Mouse (Mus musculus) stomach, postnatal 0 days (tissue): ENCODE results near the gene Tmtc4. TPM values are rescaled to one million over a fixed set of nuclear protein-coding genes. Genes with fewer than 3 reads are reported as not detected.

Source experiments
- ATAC-seq: fragments of 200-750 bp; cut with Nextera tagmentation; 2 replicates; pipeline ENCODE4 v1.8.0; 2017; ENCODE audit not compliant: low FRiP score, low TSS enrichment
- DNase-seq: peaks from one replicate; pipeline ENCODE4 v3.0.0-alpha.2; 2016; ENCODE audit warnings: low spot score
- H3K27ac ChIP-seq: fragments of 300-500 bp; sonication (generic); replicated peaks from 2 replicates; pipeline ENCODE4 v1.5.1; 2014; ENCODE audit warnings: mild to moderate bottlenecking, control low read depth
- H3K27me3 ChIP-seq: fragments of 300-500 bp; sonication (generic); 2 replicates; pipeline ENCODE4 v1.6.1; 2014; ENCODE audit warnings: low read length; ENCODE audit not compliant: control insufficient read depth, insufficient read depth
- H3K36me3 ChIP-seq: fragments of 300-500 bp; sonication (generic); 2 replicates; pipeline ENCODE4 v1.6.1; 2014; ENCODE audit warnings: low read length, mixed read lengths; ENCODE audit not compliant: control insufficient read depth, insufficient read depth
- H3K4me1 ChIP-seq: fragments of 300-500 bp; sonication (generic); replicated peaks from 2 replicates; pipeline ENCODE4 v1.6.1; 2014; ENCODE audit warnings: antibody characterized with exemption; ENCODE audit not compliant: control insufficient read depth, insufficient read depth
- H3K4me2 ChIP-seq: fragments of 300-500 bp; sonication (generic); replicated peaks from 2 replicates; pipeline ENCODE4 v1.6.1; 2014; ENCODE audit warnings: low read depth, mild to moderate bottlenecking, control low read depth, moderate library complexity
- H3K4me3 ChIP-seq: fragments of 300-500 bp; sonication (generic); 2 replicates; pipeline ENCODE4 v1.5.1; 2014; ENCODE audit warnings: low read depth, low read length, control low read depth
- H3K9ac ChIP-seq: fragments of 300-500 bp; sonication (generic); 2 replicates; pipeline ENCODE4 v1.6.1; 2014; ENCODE audit warnings: mild to moderate bottlenecking, low read length, control low read depth, mixed read lengths
- H3K9me3 ChIP-seq: fragments of 300-500 bp; sonication (generic); 2 replicates; pipeline ENCODE4 v1.6.1; 2016; ENCODE audit warnings: low read length; ENCODE audit not compliant: control insufficient read depth
- CTCF ChIP-seq: IDR thresholded peaks from 2 replicates; pipeline ENCODE4 v1.5.1; 2016; ENCODE audit warnings: antibody characterized with exemption, low read depth, mild to moderate bottlenecking, moderate library complexity
- EP300 ChIP-seq: optimal IDR thresholded peaks from 2 replicates; pipeline ENCODE3; 2016; ENCODE audit warnings: antibody characterized with exemption
- WGBS: fragments of 180-500 bp; shearing (Covaris S2); extraction: QIAGEN DNeasy Blood & Tissue Kit; methylation state at CpG from one replicate; pipeline ENCODE4 v1.1.7; 2014; 5-methylcytosine and 5-hydroxymethylcytosine counted together
- polyA plus RNA-seq: library from polyadenylated mRNA; unstranded; fragments of >200 nt; fragmentation: Nextera tagmentation; extraction: Ambion mirVana; gene quantifications from 2 replicates; pipeline ENCODE4 v1.2.1, GENCODE M21; 2015

Tmtc4 gene
- polyA plus RNA-seq, 1 experiment from 2014 or later, result 9.2 TPM

DNA sequence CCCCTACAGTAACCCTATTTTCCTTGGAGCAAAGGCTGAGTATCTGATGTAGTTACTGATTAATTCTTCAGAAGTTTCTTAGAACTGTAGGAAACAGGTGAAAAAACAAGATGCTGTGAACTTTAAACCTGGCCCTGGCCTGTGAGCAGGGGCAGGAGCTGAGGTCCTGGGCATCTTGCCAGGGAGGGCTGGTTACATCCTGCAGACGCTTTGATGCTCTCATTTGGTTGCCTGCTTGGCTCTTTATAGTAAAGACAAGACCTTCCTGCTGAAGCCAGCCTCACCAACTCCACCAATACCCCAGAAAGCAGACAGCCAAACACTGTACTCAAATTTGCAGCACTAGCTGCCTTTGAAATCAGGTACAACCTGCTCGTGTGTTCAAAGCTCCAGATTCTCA is 81.7 kb downstream of the Tmtc4 start:
- Histone ChIP-seq H3K27me3 (no peaks in the 10 kb centered on the region), H3K36me3 (no peaks in the 10 kb centered on the region), H3K9me3 (no peaks in the 10 kb centered on the region), H3K4me3 (no peak overlapping the region), H3K4me2 (no peak overlapping the region), H3K9ac (no peak overlapping the region), H3K4me1 (no peaks in the 10 kb centered on the region; the same call in 1 of the 2 replicates), H3K27ac (no peak overlapping the region)
- 53% methylated on average over 2 of the region's 2 CpGs for WGBS
- TF ChIP-seq EP300, result no peak
- TF ChIP-seq CTCF, result no peak
- DNase-seq (peak; percentile 48), ATAC-seq (0 out of 2 replicates have a peak, but pooled peaks have one; percentile 16)

DNA sequence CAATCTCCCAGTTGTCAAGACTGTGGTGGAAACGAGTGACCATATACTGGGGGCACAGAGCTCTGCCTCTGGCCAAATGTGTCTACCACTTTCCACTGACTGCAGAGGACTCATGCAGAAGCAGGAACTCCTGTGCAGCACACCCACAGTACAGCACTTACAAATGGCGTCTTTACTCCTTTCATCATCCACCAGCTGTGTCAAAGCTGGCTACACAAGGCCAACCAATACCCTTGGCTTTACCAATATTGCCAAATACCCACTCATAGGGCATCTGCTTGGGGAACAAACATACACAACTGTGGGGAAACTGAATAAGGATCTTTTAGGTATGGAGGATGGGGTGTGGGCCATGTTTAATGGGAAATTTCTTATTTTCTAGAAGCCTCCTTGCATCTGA is 82.1 kb downstream of the Tmtc4 start:
- no peak for DNase-seq
- H3K36me3 ChIP-seq, result no peaks in the 10 kb centered on the region
- 0 out of 2 replicates have a peak, but pooled peaks have one; percentile 6 for ATAC-seq
- no peak overlapping the region for H3K27ac ChIP-seq
- no peaks in the 10 kb centered on the region for H3K27me3 ChIP-seq
- no peaks in the 10 kb centered on the region; the same call in 1 of the 2 replicates for H3K4me1 ChIP-seq
- no peaks in the 10 kb centered on the region for H3K9me3 ChIP-seq
- 94% methylated on average over 2 of the region's 2 CpGs for WGBS
- TF ChIP-seq EP300, result no peak
- no peak for TF ChIP-seq CTCF
- H3K4me2 ChIP-seq, result no peak overlapping the region
- H3K9ac ChIP-seq, result no peak overlapping the region
- no peak overlapping the region for H3K4me3 ChIP-seq

DNA sequence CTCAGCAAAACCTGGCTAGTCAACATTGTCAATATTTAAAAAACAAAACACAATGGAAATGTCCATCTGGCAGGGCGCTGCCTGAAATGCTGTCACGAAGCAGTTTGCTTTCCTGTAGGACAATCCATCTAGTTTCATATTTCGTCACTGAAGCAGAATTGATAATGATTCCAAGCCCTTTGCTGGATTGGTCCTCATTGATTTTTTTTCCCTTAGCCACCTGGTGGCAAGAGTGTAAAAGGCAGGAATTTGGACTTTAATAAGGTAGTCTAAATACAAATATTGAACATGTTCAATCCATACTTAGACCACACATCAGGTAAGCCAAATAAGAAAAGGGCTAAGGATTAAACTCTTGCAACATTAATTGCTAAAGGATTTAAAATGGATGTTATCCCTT is 82.7 kb downstream of the Tmtc4 start:
- H3K9ac ChIP-seq, result no peak overlapping the region
- H3K4me1 ChIP-seq, result no peaks in the 10 kb centered on the region; the same call in 1 of the 2 replicates
- no peaks in the 10 kb centered on the region for H3K36me3 ChIP-seq
- no peak overlapping the region for H3K4me2 ChIP-seq
- TF ChIP-seq CTCF, result peak; percentile 60
- TF ChIP-seq EP300, result no peak
- no peaks in the 10 kb centered on the region for H3K27me3 ChIP-seq
- H3K27ac ChIP-seq, result no peak overlapping the region
- no peak overlapping the region for H3K4me3 ChIP-seq
- DNase-seq (no peak), ATAC-seq (no peak)
- H3K9me3 ChIP-seq, result no peaks in the 10 kb centered on the region
- WGBS, result 53% methylated on average over 3 of the region's 3 CpGs

DNA sequence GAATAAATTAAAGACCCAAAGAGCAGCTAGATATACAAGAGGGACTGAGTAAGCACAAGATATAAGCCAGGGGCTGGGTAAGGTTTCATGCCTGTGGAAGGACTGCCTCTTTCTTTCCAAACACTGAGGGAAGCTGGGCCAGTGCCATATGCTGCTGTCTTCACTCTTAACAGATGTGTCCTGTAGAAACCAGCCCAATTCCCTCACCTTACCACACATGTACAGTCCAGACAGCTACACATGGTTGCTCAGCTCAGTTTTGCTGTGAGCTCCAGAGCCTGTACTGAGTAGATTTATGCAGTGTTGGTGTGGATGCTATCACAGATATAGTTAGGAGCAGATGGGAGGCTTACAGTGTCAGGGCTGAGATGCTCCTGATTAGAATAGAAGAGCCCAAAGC is 83.2 kb downstream of the Tmtc4 start:
- Histone ChIP-seq H3K36me3 (no peaks in the 10 kb centered on the region), H3K9me3 (no peaks in the 10 kb centered on the region), H3K9ac (no peak overlapping the region), H3K27ac (no peak overlapping the region), H3K4me1 (no peaks in the 10 kb centered on the region; the same call in 1 of the 2 replicates), H3K4me3 (no peak overlapping the region), H3K27me3 (no peaks in the 10 kb centered on the region), H3K4me2 (no peak overlapping the region)
- DNase-seq (no peak), ATAC-seq (no peak; the same call in 1 of the 2 replicates)
- TF ChIP-seq CTCF (no peak), EP300 (no peak)

DNA sequence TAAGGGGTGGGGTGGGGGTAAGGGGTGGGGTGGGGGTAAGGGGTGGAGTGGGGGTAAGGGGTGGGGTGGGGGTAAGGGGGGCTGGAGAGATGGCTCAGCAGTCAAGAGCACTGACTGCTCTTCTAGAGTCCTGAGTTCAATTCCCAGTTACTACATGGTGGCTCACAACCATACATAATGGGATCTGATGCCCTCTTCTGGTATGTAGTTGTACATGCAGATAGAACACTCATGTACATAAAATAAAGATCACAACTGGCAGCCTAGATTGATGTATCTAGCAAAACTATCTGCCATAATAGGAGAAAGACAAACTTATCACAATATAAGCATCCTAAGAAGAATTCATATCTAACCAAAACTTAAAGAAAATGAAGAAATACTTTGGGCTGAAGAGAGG is 85.3 kb downstream of the Tmtc4 start:
- Histone ChIP-seq H3K27me3 (no peaks in the 10 kb centered on the region), H3K9ac (no peak overlapping the region), H3K27ac (no peak overlapping the region), H3K4me2 (no peak overlapping the region), H3K9me3 (no peaks in the 10 kb centered on the region), H3K4me1 (no peaks in the 10 kb centered on the region; the same call in 1 of the 2 replicates), H3K36me3 (no peaks in the 10 kb centered on the region), H3K4me3 (no peak overlapping the region)
- no peak for TF ChIP-seq EP300
- peak; percentile 43; the same call in 1 of the 2 replicates for TF ChIP-seq CTCF
- DNase-seq, result no peak
- ATAC-seq, result no peak

DNA sequence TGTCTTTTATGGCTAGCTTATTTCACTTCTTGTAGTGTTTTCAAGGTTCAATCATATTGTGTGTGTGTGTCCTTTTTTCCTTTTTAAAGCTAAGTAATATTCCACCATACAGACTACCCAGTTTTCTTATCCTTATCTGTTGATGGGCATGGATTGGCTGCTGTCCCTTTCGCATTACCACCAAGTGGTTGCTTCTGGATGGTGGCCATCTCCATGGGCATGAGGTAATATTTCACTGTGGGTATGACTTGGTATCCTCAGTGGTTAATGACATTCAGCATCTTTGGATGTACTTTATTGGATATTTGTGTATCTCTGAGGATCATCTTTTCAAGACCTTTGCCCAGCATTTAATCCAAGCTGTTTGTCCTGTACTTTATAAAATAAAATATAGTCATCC is 87.7 kb downstream of the Tmtc4 start:
- H3K27me3 ChIP-seq, result no peaks in the 10 kb centered on the region
- H3K9ac ChIP-seq, result no peak overlapping the region
- H3K4me1 ChIP-seq, result no peaks in the 10 kb centered on the region
- no peak overlapping the region for H3K4me2 ChIP-seq
- no peaks in the 10 kb centered on the region for H3K9me3 ChIP-seq
- 0 out of 2 replicates have a peak, but pooled peaks cover 5% of the 10 kb centered on the region for H3K36me3 ChIP-seq
- H3K4me3 ChIP-seq, result no peak overlapping the region
- WGBS, result 94% methylated on average over 1 of the region's 1 CpGs
- no peak overlapping the region for H3K27ac ChIP-seq
- no peak for ATAC-seq
- no peak for TF ChIP-seq CTCF
- DNase-seq, result no peak
